Comparison of ENCODE assay signal across 9 mouse cellular contexts in genomic region chr2:153080841-153081523, GRCm38 (mm10). TPM values are rescaled to one million over a fixed set of nuclear protein-coding genes. Genes with fewer than 3 reads are reported as not detected.
DNase-seq lines count a peak whose midpoint lies in the region; ATAC-seq and TF ChIP-seq lines count a peak whose summit lies in the region.
"Had no signal": no experiment of that assay in that cellular context is flagged by ENCODE, and none has a peak within 500 bp of the region (broad histone marks: within the 10 kb centered on the region; RNA-seq: fewer than 3 reads in every experiment).

No protein-coding gene starts in this region.

- no peak overlapping the region for H3K4me3 ChIP-seq in lung, postnatal 0 days (ENCODE audit: low read depth, low read length)
- H3K4me3 ChIP-seq: lung, embryonic 15.5 days had no signal

- H3K4me1 ChIP-seq in lung, postnatal 0 days (ENCODE audit: insufficient read depth, low read depth, low read length) = peaks cover 7% of the 10 kb centered on the region; the same call in 1 of the 2 replicates

- whole genome bisulfite sequencing in large intestine, adult 2 months = 39% methylated on average over 32 of the region's 32 CpGs
- WGBS in lung, postnatal 0 days = 34% methylated on average over 32 of the region's 32 CpGs

- peak; percentile 98 for TF ChIP-seq CTCF in lung, postnatal 0 days (IDR thresholded peaks at IDR 0.05)

- H3K9me3 ChIP-seq in lung, postnatal 0 days (ENCODE audit: low read length) = no peaks in the 10 kb centered on the region
- H3K9me3 ChIP-seq: lung, embryonic 15.5 days had no signal

- peak; percentile 65 to 73 for DNase-seq in CD8-positive naive resting alpha-beta T cell, adult 2 months (ENCODE audit: low read depth in 2 of 2, low spot score in 2 of 2)
- peak; percentile 95 for DNase-seq in NIH3T3 (ENCODE audit: low read depth)
- DNase-seq in cerebellum, adult 8-10 months = peak; percentile 84
- peak; percentile 76 for DNase-seq in gastrocnemius, postnatal 10 days
- peak; percentile 90 for DNase-seq in large intestine, adult 2 months (ENCODE audit: low read depth, low spot score)
- peak; percentile 93 for DNase-seq in lung, postnatal 0 days (ENCODE audit: low spot score)
- peak; percentile 58 to 61 for DNase-seq in right cerebral cortex, postnatal 36 days (ENCODE audit: low spot score in 2 of 2)
- peak; percentile 66 for DNase-seq in yolk sac, embryonic 10.5 days (ENCODE audit: low spot score)

- ATAC-seq in lung, postnatal 0 days = no peak

- H3K27ac ChIP-seq in lung, postnatal 0 days (ENCODE audit: low read length) = no peak overlapping the region
- H3K27ac ChIP-seq: lung, embryonic 15.5 days had no signal

- no peaks in the 10 kb centered on the region for H3K36me3 ChIP-seq in lung, postnatal 0 days (ENCODE audit: insufficient read depth, low read length)
- H3K36me3 ChIP-seq: lung, embryonic 15.5 days had no signal

- no peak overlapping the region for H3K9ac ChIP-seq in lung, postnatal 0 days (replicated peaks; ENCODE audit: low read depth)
- H3K9ac ChIP-seq: lung, embryonic 15.5 days had no signal

- TF ChIP-seq EP300 in lung, postnatal 0 days (IDR thresholded peaks at IDR 0.05) = no peak

- no peaks in the 10 kb centered on the region for H3K27me3 ChIP-seq in lung, postnatal 0 days (replicated peaks; ENCODE audit: insufficient read depth, low read length)
- H3K27me3 ChIP-seq: lung, embryonic 15.5 days had no signal

- no peak overlapping the region for H3K4me2 ChIP-seq in lung, postnatal 0 days (replicated peaks; ENCODE audit: low read depth, low read length)
- H3K4me2 ChIP-seq: lung, embryonic 15.5 days had no signal

RNA-seq across cellular contexts. Expression of gene Ccm2l, which starts 15.2 kb away (rescaled TPM):
- 10 to 100 TPM in 1 of 2 experiments, 1 to 10 TPM in 1; 7.6 to 12.6 TPM for total RNA-seq in gastrocnemius, postnatal 10 days (2021)
- polyA plus RNA-seq in large intestine, adult 2 months (2012; rRNA removed) = 3.5 and 7.5 TPM in 2 replicates
- polyA plus RNA-seq in lung, postnatal 0 days (2015; fragmentation: Nextera tagmentation; extraction: Ambion mirVana) = 10.7 and 11.1 TPM in 2 replicates

RNA-seq across cellular contexts. Expression of gene Hck, which starts 27.3 kb away (rescaled TPM):
- 1 to 10 TPM in 1 of 2 experiments, under 1 TPM in 1; 0.85 to 2.3 TPM for total RNA-seq in gastrocnemius, postnatal 10 days (2021)
- polyA plus RNA-seq in large intestine, adult 2 months (2012; rRNA removed) = 18.0 and 24.0 TPM in 2 replicates
- polyA plus RNA-seq in lung, postnatal 0 days (2015; fragmentation: Nextera tagmentation; extraction: Ambion mirVana) = 37.1 and 59.4 TPM in 2 replicates

RNA-seq across cellular contexts. Expression of gene Xkr7, which starts 49.3 kb away (rescaled TPM):
- under 1 TPM; 0.41 to 0.42 TPM for total RNA-seq in gastrocnemius, postnatal 10 days (2021)
- polyA plus RNA-seq in large intestine, adult 2 months (2012; rRNA removed) = 0.14 TPM in 2 replicates
- polyA plus RNA-seq in lung, postnatal 0 days (2015; fragmentation: Nextera tagmentation; extraction: Ambion mirVana) = not detected in 2 replicates
- polyA plus RNA-seq: lung, embryonic 15.5 days had no signal
